Mouse (Mus musculus): ENCODE measurements around the gene Yod1. TPM values are rescaled to one million over a fixed set of nuclear protein-coding genes. Genes with fewer than 3 reads are reported as not detected.

The Yod1 gene
- polyA plus RNA-seq, 1 experiment from 2014 or later = 13.4 TPM

Other genes with a start within 250 kb of the Yod1 start
- gene Zp3r, start 87.7 kb upstream of the Yod1 start, polyA plus RNA-seq (2016; fragmentation: Nextera tagmentation; extraction: Ambion mirVana) = not detected in 2 replicates
- gene C4bp, start 55.7 kb upstream of the Yod1 start, polyA plus RNA-seq (2016; fragmentation: Nextera tagmentation; extraction: Ambion mirVana) = not detected in 2 replicates
- gene Gm29427, start 1.5 kb upstream of the Yod1 start, polyA plus RNA-seq (2016; fragmentation: Nextera tagmentation; extraction: Ambion mirVana) = not detected in 2 replicates
- 10.0 and 11.2 TPM in 2 replicates for gene Pfkfb2, start 11.9 kb downstream of the Yod1 start, polyA plus RNA-seq (2016; fragmentation: Nextera tagmentation; extraction: Ambion mirVana)
- 0.83 and 1.00 TPM in 2 replicates for gene AA986860, start 14.6 kb downstream of the Yod1 start, polyA plus RNA-seq (2016; fragmentation: Nextera tagmentation; extraction: Ambion mirVana)
- not detected in 2 replicates for gene Fcamr, start 83.6 kb downstream of the Yod1 start, polyA plus RNA-seq (2016; fragmentation: Nextera tagmentation; extraction: Ambion mirVana)
- not detected in 2 replicates for gene Pigr, start 109.4 kb downstream of the Yod1 start, polyA plus RNA-seq (2016; fragmentation: Nextera tagmentation; extraction: Ambion mirVana)
- gene Fcmr, start 148.3 kb downstream of the Yod1 start, polyA plus RNA-seq (2016; fragmentation: Nextera tagmentation; extraction: Ambion mirVana) = not detected in 2 replicates
- gene Il24, start 170.1 kb downstream of the Yod1 start, polyA plus RNA-seq (2016; fragmentation: Nextera tagmentation; extraction: Ambion mirVana) = not detected in 2 replicates
- not detected in 2 replicates for gene Il20, start 194.1 kb downstream of the Yod1 start, polyA plus RNA-seq (2016; fragmentation: Nextera tagmentation; extraction: Ambion mirVana)
- gene Il19, start 222.8 kb downstream of the Yod1 start, polyA plus RNA-seq (2016; fragmentation: Nextera tagmentation; extraction: Ambion mirVana) = 0.33 and 0.46 TPM in 2 replicates

All from embryonic facial prominence, embryonic 12.5 days (tissue).